Mouse (Mus musculus) liver, postnatal 0 days (tissue): Measurements from ENCODE around the gene Gm42688.

Experiments
- CTCF ChIP-seq: sonication (generic); IDR thresholded peaks from 2 replicates; pipeline ENCODE4 v1.5.1; 2016; ENCODE audit warnings: antibody characterized with exemption, low read depth
- EP300 ChIP-seq: IDR thresholded peaks from 2 replicates; pipeline ENCODE4 v1.6.1; 2016; ENCODE audit warnings: antibody characterized with exemption, low read depth, mild to moderate bottlenecking

- TF ChIP-seq CTCF (no peak), EP300 (no peak)
These were observed 8.8 kb upstream of the Gm42688 start for GRCm38 (mm10) chr6:83092416-83093127.
